Mouse (Mus musculus) right cerebral cortex, adult 18-20 months (tissue): Measurements from ENCODE around the gene Tomm20.
A peak's percentile ranks its signal among the peaks of the same experiment; 100 is the strongest.

ENCODE experiments used
- DNase-seq: peaks from one replicate; pipeline ENCODE4 v3.0.0; 2022; ENCODE audit warnings: mixed read lengths

Tomm20 gene

DNA sequence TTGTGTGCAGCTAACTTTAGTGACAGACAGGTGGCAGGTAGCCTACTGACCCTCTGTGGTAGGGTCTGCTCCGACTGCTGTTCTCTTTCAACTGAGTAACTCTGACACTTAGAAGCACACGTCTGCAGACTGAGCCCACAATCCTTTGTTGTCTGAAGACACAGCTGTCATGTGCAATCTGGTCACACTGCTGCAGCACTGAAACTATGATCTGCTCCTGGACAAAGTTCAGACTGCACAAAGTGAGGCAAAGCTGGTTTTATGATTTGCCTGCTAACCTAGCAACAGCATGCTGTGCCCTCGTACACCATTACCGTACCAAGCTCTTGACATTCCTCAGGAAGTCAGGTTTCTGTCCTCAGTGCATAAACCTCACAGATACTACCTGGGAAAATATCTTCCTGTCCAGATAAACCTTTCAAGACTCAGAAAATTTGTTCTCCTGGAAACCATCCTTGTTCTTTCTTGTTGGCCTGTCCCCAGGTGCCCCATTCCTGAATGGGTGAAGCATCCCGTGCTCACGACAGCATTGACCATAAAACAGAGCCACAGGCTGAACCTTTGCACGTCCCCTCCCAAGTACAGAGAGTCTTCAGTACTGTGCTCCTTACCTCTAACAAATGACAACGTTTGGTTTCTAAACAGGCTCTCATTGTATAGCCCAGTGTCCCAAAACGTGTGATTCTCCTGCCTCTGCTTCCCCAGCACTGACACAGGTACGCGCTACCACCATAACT is 6.4 kb upstream of the Tomm20 start:
- DNase-seq = no peak

DNA sequence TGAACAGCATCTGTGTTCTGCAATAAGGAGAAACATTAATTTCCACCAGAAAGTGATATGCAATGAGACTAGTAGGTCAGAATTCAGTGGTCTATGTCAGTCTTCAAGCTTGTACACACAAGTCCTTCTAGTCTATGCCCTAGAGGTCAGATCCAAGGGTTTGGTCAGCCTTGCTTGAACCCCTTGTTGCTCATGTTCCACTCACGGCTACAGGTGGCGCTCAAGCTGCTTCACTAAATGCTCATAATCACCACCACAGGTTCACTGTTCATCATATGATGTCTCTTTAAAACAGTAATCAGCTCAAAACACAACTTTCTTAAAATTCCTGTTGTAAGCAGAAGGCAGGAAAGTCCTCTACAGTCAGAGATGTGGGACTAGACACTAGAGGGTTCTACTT is 3.9 kb upstream of the Tomm20 start:
- no peak for DNase-seq

DNA sequence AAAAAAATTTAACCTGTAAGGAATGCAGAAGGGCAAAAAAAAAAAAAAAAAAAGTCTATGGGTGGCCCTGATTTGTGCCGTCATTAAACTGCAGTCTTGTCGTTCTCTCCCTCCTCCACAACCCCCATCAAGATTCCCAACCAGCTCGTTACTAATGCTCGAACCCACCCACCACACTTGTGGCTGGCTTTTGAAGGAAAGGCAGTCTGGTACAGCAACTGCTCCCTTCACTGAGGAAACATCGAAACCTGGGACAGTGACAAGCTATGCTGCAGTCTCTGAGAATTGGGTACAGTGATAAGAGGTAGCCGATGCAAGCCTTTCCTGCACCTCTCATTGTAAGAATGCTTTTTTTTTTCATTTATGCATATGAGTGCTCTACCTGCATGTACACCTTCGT is 800 bp upstream of the Tomm20 start:
- peak; percentile 25 for DNase-seq

DNA sequence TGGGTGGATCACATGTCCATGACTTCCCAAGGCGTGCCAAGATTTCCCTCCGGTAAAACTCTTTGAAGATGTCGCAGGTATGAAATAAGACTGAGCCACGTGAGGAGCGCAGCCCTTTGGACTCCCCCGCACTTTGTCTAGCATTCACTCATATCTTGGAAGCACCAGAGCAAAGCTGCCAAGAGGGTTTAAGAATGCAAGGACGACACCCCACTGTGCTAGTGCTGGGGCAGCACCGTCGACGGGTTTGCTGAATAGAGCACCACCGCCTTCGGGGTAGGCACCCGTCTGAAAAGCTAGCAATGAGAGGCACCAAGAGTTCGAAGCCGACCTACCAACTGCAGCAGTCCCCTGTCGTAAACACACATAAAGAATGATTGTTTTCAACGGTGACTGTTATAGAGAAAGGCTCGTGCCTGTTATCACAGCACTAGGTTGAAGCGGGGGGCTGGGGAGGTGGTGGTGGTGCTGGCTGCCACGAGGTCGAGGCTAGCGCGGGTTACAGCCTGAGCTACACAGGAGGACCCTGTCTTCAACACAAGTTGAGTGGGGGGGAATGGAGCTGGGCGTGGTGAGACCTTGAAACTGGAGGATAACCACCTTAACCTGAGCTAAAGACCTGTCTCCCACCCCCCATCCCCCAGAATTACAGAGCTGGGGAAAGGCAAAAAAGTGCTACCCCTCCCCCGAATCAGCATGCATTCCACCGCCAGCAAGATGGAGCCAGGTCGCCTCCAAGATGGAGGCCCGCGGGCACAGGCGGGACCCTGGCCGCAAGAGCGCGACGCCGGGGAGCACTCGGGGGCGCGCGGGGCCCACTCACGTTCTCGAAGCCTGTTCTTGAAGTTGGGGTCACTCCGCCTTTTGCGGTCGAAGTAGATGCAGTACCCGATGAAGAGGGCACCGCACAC is 608 bp downstream of the Tomm20 start:
- peak; percentile 50 for DNase-seq

DNA sequence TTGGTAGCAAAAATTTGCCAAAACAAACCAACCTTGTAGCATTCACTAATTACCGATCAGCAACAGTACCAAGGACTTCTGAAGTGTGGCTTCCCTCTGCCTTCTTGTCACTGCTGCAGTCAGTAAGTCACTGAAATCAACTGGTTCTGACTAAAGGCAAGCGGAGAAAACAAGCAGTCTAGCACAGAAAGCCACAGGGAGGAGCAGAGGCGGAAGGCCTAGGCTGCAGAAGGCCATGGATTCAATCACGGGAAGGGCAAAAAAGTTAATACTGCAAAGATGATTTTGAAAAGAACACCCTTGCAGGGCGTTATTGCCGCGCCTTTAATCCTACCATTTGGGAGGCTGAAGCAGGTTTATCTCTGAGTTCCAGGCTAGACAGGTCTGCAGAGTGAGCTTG is 2.1 kb downstream of the Tomm20 start:
- no peak for DNase-seq

DNA sequence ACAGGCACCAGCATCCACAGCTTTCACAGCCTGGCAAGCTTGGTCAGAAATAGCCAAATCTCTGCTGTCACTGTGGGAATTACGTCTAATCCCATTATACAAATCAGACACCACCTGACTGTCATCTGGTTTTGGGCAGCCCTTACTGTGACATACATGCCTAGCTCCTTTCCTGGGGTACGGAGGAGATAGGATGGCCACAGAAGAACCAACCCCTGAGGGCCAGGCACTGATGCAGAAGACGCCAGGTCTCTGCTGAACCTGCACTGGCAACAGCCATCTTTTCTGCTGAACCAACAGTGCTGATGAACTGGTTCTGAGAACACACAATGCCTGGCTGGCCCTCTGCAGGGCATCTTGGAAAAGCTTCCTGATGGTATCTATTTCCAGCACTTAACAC is 8.3 kb downstream of the Tomm20 start:
- DNase-seq = no peak

DNA sequence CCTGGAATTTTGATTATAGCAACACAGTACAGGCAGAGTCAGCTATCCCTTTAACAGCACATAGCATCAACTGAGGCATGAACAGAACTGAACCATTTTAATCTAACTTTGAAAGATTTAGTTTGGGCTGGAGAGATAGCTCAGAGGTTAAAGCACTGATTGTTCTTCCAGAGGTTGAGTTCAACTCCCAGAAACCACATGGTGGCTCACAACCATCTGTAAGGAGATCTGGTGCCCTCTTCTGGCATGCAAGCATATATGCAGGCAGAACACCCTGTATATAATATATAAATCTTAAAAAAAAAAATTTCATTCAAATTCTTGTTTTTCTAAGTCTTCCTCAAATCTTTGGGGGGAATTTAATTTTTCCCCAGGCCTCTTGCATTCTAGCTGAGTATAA is 9.7 kb downstream of the Tomm20 start:
- no peak for DNase-seq

DNA sequence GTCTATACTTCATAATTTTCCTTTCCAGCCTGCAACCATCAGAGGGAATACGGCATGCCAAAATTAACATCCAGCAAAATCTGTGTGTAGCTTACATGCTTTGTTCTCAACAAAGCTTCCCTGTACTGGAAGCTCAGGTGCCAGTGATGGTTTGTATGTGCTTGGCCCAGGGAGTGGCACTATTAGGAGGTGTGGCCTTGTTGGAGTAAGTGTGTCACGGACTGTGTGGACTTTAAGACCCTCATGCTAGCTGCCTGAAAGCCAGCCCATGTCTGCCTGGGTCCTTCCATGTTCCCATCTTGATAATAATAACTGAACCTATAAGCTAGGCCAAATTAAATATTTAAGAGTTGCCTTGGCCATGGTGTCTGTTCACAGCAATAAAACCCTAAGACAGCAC is 10.3 kb downstream of the Tomm20 start:
- DNase-seq = no peak

DNA sequence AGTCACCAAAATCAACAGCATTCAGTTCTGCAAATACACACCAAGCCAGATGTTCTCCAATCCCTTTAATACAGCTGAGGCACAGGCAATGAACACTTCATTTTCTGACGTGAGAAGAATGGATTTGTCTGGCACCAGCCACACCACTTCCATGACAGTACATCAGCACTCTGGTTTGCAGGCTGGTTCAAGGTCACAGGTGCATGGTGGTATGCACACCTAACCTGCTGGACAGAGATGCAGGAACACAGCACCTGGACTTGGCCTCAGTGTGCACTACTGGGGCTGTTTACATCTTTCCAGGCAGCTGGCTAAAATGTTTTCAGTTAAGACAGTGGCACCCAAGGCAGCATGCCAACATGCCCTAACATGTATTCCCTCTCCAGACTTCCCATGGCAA is 13.0 kb downstream of the Tomm20 start:
- DNase-seq = no peak

DNA sequence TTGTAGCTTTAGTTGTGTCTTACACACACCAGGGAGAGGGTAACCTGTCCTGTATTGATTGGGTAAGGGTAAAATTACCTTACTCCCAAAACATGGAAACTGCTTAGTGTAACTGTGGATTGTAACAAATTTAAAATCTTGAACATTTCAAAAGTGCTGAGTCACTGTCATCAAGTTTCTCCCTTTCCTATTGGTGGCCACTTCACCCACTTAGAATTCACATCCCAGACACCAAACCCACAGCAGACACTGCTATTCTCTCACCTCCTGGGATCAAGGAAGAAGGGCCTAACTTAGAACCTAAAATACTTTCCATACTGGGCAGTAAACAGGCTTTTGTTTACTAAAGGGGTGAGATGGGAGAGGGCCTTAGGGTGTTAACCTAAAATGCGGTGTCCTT is 13.4 kb downstream of the Tomm20 start:
- no peak for DNase-seq

DNA sequence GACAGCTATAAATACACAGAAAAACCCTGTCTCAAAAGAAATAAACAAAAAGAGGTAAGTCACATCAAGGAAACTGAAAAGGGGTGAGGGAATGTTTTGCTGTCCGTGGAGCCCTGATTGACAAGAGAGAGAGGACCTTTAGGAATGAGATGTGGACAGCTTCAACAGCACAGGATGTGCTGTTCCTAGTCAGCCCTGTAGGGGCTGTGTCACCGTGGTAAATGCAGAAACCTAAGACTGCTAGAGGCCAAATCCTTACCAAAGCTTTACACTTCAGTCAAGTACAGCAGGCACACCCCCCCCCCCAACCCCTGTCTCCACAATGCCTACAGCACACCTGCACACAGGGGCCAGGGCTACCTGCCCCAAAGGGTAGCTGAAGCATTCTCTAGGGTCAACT is 13.9 kb downstream of the Tomm20 start:
- DNase-seq = no peak

DNA sequence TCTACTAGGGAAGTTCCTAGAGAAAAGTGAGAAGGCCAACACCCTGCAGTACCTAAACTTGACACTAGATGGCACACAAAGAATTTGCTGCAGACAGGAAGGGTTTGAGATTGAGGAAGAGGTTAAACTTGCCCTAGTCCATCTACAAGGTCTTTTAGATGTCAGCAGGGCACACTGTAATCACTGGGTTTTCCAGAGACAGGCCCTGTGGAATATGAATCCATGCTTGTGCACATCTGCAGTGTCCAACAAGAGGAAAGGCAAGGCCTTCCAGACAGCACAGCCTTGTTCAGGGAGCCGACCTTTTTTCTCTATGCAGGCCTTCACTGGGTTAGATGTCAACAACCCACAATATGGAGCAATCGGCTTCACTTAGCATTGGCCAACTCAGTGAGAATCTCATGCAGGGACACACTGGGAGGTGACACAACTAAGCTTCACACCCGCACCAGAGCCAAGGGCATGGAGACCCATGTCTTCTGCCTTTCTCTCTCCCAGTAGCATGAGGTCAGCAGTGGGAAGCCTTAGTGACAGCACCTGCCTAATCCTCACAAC is 16.0 kb downstream of the Tomm20 start:
- peak; percentile 58 for DNase-seq

DNA sequence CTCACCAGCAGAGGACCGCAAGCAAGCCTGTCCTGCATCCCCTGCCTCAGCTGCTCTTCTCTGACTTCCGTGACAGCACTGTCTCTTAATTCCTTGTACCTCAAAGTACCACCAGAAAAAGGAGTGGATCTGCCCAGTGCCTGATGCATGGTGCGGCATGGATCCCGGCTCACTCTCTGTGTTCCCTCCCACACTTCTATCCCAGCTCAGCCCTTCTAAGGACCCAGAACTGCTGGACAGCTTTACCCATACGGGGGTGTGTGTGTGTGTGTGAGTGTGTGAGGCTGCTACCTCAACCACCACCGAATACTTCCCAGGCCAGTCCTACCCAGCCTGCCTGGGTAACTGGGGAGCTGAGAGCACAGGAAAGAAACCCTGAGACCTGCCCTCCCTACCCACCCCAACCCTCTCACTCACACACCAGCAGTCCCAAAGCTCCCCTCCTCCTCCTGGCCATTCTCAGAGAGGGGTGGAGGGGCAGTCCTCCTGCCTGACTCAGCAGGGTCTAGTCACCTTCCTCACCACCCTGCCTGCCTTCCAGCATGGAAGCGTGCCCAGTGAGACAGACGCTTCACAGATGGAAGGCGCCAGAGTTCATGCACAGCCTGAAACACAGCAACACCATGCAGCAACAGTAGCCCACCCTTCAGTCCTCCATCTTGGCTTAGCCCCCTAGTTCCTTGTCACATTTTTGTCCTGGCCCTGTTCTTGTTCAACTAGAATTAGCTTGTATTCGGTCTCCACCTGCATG is 16.7 kb downstream of the Tomm20 start:
- DNase-seq = no peak

DNA sequence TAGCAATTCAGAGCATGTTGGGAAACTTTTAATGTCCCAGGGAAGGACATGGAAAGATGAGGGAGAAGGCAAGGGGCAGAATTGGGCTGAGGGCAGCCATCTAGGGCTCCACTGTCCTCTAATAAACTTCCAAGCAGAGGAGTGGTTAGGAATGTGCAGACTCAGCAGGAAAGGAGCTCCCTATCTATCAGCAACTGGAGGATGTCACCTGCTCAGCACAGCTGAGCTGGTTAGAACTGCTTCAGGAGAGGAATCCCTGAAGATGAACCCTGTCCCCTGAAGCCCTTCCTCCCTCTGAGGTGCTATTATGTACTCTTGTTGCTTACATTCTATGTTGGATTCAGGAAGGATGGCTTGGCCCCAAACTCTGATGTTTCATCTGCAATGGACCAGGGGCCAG is 17.6 kb downstream of the Tomm20 start:
- DNase-seq = no peak

DNA sequence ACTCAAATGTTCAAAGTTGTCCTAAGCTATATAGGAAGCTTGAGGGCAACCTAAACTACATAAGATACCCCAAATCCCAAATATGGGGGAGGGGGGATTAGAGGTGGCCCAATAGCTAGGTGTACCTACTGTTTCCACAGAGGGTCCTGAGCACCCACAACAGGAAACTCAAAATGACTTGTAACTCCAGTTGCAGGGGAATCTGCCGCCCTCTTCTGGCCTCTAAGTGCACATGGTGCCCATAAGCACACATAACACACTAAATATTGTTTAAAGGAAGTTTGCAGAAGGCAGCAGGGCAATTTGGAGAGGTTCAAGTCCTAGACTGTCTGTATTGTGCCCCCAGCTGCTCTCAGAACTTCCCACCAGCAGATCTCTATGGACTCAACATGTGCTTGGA is 18.6 kb downstream of the Tomm20 start:
- no peak for DNase-seq

DNA sequence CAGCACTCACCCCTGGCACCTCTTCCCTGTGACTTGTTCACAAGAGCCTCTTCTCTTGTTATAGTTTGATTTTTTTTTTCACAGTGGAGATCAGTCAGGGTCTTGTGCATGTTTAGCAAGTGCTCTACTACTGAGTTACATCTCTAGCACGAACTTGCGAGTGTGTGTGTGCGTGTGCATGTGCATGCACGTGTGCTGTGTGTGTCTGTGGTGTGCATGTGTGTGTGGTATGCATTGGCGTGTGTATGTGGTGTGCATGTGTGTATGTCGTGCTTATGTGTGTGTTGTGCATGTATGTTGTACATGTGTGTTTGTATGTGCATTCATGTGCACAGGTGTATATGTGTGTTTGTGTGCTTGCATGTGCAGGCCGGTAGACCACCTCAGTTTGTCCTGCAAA is 22.7 kb downstream of the Tomm20 start:
- DNase-seq = no peak

DNA sequence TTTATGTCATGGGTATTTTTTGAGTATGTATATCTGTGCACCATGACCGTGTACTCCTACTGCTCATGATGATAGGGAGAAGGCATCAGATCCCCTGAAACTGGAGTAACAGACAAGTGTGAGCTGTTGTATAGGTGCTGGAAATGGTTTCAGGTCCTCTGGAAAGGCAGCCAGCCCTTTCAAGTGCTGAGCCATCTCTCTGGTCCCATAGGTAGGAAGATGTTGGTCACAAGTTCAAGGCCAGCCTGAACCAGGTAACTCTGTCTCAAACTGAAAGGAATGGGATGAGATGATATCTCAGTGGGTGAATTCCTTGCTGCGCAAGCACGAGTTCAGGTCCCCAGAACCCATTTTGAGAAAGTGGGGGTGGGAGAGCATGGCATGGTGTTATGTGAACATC is 24.2 kb downstream of the Tomm20 start:
- DNase-seq = no peak

DNA sequence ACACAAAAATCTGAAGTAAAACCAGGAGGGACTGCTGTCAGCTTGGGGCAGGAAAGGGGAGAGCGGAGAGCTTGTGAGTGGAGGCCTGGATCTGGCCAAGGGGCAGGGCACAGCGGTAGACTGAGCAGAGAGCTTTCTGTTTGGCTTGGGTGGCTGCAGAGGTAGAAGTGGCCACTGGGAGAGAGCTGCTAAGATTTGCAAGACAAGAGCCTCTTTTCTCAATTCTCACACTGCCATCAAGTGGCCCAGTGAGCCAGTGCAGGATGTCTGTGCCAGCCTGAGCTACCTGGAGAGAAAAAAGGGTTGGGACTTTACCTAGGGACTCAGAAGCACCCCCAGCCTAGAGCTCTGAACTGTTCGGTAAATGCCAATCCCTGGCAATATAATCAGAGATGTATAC is 24.8 kb downstream of the Tomm20 start:
- DNase-seq = peak; percentile 81

DNA sequence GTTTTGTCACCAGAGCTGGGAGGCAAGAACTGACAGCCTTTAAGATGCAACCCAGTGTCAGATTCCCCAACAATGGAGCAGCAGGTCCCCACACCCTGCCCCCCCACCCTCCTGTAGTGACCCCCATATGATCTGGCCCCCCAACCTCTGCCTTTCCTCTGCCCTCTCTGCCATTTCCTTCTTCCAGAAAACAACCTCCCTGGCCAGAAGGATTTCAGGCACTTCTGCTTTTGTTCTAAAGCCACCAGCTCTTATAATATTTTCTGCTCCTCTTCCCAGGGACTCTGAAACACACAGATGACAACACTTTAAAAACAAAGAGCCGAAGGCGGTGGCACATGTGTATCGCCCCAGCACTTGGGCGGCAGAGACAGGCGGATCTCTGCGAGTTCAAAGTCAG is 25.3 kb downstream of the Tomm20 start:
- no peak for DNase-seq

DNA sequence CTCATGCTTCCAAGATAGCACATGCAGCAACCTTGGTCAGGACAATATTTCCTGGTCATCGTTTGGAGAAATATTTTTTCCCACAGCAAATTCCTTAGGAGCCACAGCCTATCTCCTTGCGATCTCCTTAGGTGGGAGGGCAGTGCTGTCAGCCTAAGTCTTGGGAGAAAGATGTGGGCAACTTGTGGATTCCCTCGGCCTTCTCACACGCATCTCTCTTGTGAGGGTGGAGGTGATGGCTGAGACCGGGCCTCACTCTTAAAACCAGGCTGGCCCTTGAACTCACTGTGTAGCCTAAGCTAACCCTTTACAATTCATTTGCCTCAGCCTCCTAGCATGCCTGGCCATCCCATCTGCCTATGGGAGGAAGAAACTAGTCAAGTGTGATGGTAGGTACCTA is 25.9 kb downstream of the Tomm20 start:
- DNase-seq = no peak

DNA sequence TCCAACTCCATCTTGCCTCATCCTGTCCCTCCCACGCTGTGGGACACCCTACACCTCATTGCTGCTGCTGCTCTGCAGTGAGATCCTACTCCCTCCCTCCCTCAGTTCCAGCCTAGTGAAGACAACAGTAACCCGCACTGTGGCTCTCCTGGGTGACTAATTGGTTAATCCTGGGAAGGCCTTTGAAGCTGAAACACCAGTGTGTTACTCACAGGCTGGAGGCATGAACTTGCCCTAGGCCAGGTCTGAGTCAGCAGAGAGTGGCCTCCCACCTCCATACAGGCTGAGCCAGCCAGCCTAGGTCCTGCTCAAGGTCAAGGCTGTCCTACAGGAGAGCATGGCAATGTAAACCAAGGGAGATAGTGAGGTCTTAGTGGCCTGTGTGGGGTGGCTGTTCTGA is 26.4 kb downstream of the Tomm20 start:
- no peak for DNase-seq

DNA sequence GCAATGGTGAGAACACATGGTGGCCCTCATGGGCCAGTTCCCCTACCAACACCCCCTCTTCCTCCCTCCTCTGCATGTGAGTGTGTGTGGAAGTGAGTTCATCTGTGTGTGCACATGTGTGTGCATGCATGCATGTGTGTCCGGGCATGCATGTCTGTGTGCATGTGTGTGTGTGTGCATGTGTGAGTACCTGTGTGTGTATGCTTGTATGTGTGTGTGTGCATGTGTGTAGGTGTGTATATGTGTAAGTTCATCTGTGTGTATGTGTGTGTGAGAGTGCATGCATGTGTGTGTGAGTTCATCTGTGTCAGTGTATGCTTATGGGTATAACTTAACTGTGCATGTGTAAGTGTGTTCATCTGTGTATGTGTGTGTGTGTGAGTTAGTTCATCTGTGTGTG is 27.3 kb downstream of the Tomm20 start:
- no peak for DNase-seq

DNA sequence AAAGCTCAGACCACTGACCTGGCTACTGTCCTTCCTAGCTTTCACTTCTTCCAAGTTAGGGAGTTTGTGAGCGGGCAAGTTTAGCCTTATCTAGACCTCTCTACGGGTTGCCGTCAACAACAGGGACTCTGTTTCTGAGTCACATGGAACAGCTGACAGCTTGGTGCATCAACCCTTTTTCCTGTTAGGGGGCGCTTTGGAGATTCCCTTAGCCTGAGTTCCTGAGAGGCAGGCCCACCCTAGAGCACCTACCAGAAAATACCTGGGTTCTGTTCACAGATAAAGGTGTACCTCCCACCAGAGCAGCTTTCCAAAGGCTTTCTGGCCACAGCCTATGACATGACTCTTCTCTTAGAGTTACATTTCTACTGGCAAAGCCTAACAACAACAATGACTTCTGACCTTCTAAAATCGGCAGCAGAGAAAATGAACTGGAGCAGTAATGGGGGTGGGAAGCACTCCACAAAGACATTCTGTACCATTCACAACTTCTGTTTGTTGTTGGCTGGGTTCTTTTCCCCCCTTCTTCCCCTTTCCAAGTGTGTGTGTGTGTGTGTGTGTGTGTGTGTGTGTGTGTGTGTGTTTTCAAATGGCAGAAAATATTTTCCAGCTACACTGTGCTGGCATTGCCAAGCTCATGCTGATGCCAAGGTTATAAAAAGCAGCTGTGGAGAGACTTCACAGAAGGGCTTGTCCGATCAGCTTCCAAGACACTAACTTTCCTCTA is 28.3 kb downstream of the Tomm20 start:
- no peak for DNase-seq
